Mouse (Mus musculus) embryo, embryonic 11 days (tissue): ENCODE measurements around the gene Btbd6.
A peak's percentile ranks its signal among the peaks of the same experiment; 100 is the strongest.

ENCODE experiments used
- DNase-seq: peaks from one replicate; pipeline ENCODE4 v3.0.0-alpha.2; 2015

The Btbd6 gene

GRCm38 (mm10) chr12:113013021-113013491 lies 36.8 kb downstream of the Btbd6 start:
- DNase-seq, result peak; percentile 34

- DNase-seq, result peak; percentile 98
These were observed 37.6 kb downstream of the Btbd6 start, which contains the start of gene Pacs2 for GRCm38 (mm10) chr12:113013604-113014558. Gene Pacs2, plus strand, starts transcription at chr12:113014508.

GRCm38 (mm10) chr12:113014561-113015556 lies 38.6 kb downstream of the Btbd6 start:
- peak; percentile 68 for DNase-seq

- DNase-seq, result no peak
These were observed 39.7 kb downstream of the Btbd6 start for GRCm38 (mm10) chr12:113015956-113016355.

- no peak for DNase-seq
These were observed 40.7 kb downstream of the Btbd6 start for GRCm38 (mm10) chr12:113016976-113017375.

- no peak for DNase-seq
These were observed 41.2 kb downstream of the Btbd6 start for GRCm38 (mm10) chr12:113017429-113017984.

- no peak for DNase-seq
These were observed 42.5 kb downstream of the Btbd6 start for GRCm38 (mm10) chr12:113018763-113019162.

- DNase-seq, result no peak
These were observed 45.2 kb downstream of the Btbd6 start for GRCm38 (mm10) chr12:113021488-113021887.

GRCm38 (mm10) chr12:113023082-113023481 lies 46.8 kb downstream of the Btbd6 start:
- no peak for DNase-seq

- no peak for DNase-seq
These were observed 50.3 kb downstream of the Btbd6 start for GRCm38 (mm10) chr12:113026557-113026956.

- DNase-seq, result no peak
These were observed 51.2 kb downstream of the Btbd6 start for GRCm38 (mm10) chr12:113027495-113027894.

GRCm38 (mm10) chr12:113028067-113028466 lies 51.8 kb downstream of the Btbd6 start:
- DNase-seq, result peak; percentile 44
